Mouse (Mus musculus): ENCODE data around the gene Snu13. TPM values are rescaled to one million over a fixed set of nuclear protein-coding genes. Genes with fewer than 3 reads are reported as not detected.

The Snu13 gene
- polyA plus RNA-seq (2012; fragmentation: generic; extraction: Trizol) = 100 to 1,000 TPM; 121 to 181 TPM

GRCm38 (mm10) chr15:82047080-82047883 is at the start of gene Snu13:
Gene Snu13 (minus strand): TSS chr15:82047598.

GRCm38 (mm10) chr15:82069898-82070297 is 22.5 kb upstream of the Snu13 start, which contains the start of gene Mei1:
Gene Mei1 (plus strand): TSS chr15:82069996.

GRCm38 (mm10) chr15:82058719-82059201 is 11.4 kb upstream of the Snu13 start, which contains the start of gene 4930407I10Rik:
Gene 4930407I10Rik (plus strand): TSS chr15:82059151.

GRCm38 (mm10) chr15:82033762-82034161 is 13.6 kb downstream of the Snu13 start, which contains the start of gene Desi1:
Gene Desi1 (minus strand): TSS chr15:82033862.

Other genes starting within 250 kb of the Snu13 start
- 100 to 1,000 TPM in 1 of 2 experiments, 10 to 100 TPM in 1; 13.0 to 103 TPM for gene Tef, start 245.2 kb downstream of the Snu13 start, polyA plus RNA-seq (2012; fragmentation: generic; extraction: Trizol)
- gene Tob2, start 188.8 kb downstream of the Snu13 start, polyA plus RNA-seq (2012; fragmentation: generic; extraction: Trizol) = 10 to 100 TPM in 1 of 2 experiments, 1 to 10 TPM in 1; 4.6 to 27.0 TPM
- gene Phf5a, start 175.7 kb downstream of the Snu13 start, polyA plus RNA-seq (2012; fragmentation: generic; extraction: Trizol) = 100 to 1,000 TPM in 1 of 2 experiments, 10 to 100 TPM in 1; 74.6 to 139 TPM
- 100 to 1,000 TPM; 146 to 306 TPM for gene Aco2, start 175.3 kb downstream of the Snu13 start, polyA plus RNA-seq (2012; fragmentation: generic; extraction: Trizol)
- gene Polr3h, start 121.4 kb downstream of the Snu13 start, polyA plus RNA-seq (2012; fragmentation: generic; extraction: Trizol) = 100 to 1,000 TPM; 125 to 258 TPM
- gene Csdc2, start 110.8 kb downstream of the Snu13 start, polyA plus RNA-seq (2012; fragmentation: generic; extraction: Trizol) = 1 to 10 TPM in 1 of 2 experiments, under 1 TPM in 1; 0.05 to 2.0 TPM
- gene Pmm1, start 86.7 kb downstream of the Snu13 start, polyA plus RNA-seq (2012; fragmentation: generic; extraction: Trizol) = 100 to 1,000 TPM; 110 to 119 TPM
- gene 1700029P11Rik, start 67.1 kb downstream of the Snu13 start, polyA plus RNA-seq (2012; fragmentation: generic; extraction: Trizol) = not detected
- gene Xrcc6, start 59.8 kb downstream of the Snu13 start, polyA plus RNA-seq (2012; fragmentation: generic; extraction: Trizol) = 10 to 100 TPM; 23.7 to 40.7 TPM
- 10 to 100 TPM; 28.2 to 46.7 TPM for gene Desi1, start 13.7 kb downstream of the Snu13 start, polyA plus RNA-seq (2012; fragmentation: generic; extraction: Trizol)
- under 1 TPM in 1 of 2 experiments, not detected in 1; 0.01 TPM for gene 4930407I10Rik, start 11.6 kb upstream of the Snu13 start, polyA plus RNA-seq (2012; fragmentation: generic; extraction: Trizol)
- under 1 TPM in 1 of 2 experiments, not detected in 1; 0.01 TPM for gene Mei1, start 22.4 kb upstream of the Snu13 start, polyA plus RNA-seq (2012; fragmentation: generic; extraction: Trizol)
- gene Ccdc134, start 80.3 kb upstream of the Snu13 start, polyA plus RNA-seq (2012; fragmentation: generic; extraction: Trizol) = 10 to 100 TPM in 1 of 2 experiments, 1 to 10 TPM in 1; 6.5 to 13.8 TPM
- gene Srebf2, start 99.6 kb upstream of the Snu13 start, polyA plus RNA-seq (2012; fragmentation: generic; extraction: Trizol) = 100 to 1,000 TPM in 1 of 2 experiments, 10 to 100 TPM in 1; 70.2 to 128 TPM
- under 1 TPM in 1 of 2 experiments, not detected in 1; 0.28 TPM for gene Shisa8, start 165.2 kb upstream of the Snu13 start, polyA plus RNA-seq (2012; fragmentation: generic; extraction: Trizol)
- under 1 TPM in 1 of 2 experiments, not detected in 1; 0.61 TPM for gene Tnfrsf13c, start 176.8 kb upstream of the Snu13 start, polyA plus RNA-seq (2012; fragmentation: generic; extraction: Trizol)
- gene Cenpm, start 197.2 kb upstream of the Snu13 start, polyA plus RNA-seq (2012; fragmentation: generic; extraction: Trizol) = 100 to 1,000 TPM; 147 to 179 TPM
- gene 1500009C09Rik, start 204.8 kb upstream of the Snu13 start, polyA plus RNA-seq (2012; fragmentation: generic; extraction: Trizol) = not detected
- gene Sept3, start 227.3 kb upstream of the Snu13 start, polyA plus RNA-seq (2012; fragmentation: generic; extraction: Trizol) = under 1 TPM in 1 of 2 experiments, not detected in 1; 0.04 TPM

All from C3H10T1/2 (cell line).